Mouse (Mus musculus) embryonic facial prominence, embryonic 13.5 days (tissue): ENCODE results near the gene Pemt. TPM values are rescaled to one million over a fixed set of nuclear protein-coding genes. Genes with fewer than 3 reads are reported as not detected.

Experiments used
- ATAC-seq: fragments of 200-750 bp; cut with Nextera tagmentation; 2 replicates; pipeline ENCODE4 v1.8.0; 2017; ENCODE audit warnings: low read depth; ENCODE audit not compliant: insufficient number of reproducible peaks, insufficient read depth, low FRiP score, low TSS enrichment
- H3K27ac ChIP-seq: fragments of 300-500 bp; sonication (generic); 2 replicates; pipeline ENCODE4 v1.5.1; 2015; ENCODE audit warnings: moderate library complexity, mild to moderate bottlenecking, inconsistent platforms
- H3K27me3 ChIP-seq: fragments of 300-500 bp; sonication (generic); 2 replicates; pipeline ENCODE4 v1.6.1; 2015; ENCODE audit warnings: mild to moderate bottlenecking, inconsistent platforms
- H3K36me3 ChIP-seq: fragments of 300-500 bp; sonication (generic); 2 replicates; pipeline ENCODE4 v1.6.1; 2015; ENCODE audit warnings: mild to moderate bottlenecking, inconsistent platforms
- H3K4me1 ChIP-seq: fragments of 300-500 bp; sonication (generic); 2 replicates; pipeline ENCODE4 v1.6.1; 2015; ENCODE audit warnings: inconsistent platforms
- H3K4me2 ChIP-seq: fragments of 300-500 bp; sonication (generic); 2 replicates; pipeline ENCODE4 v1.6.1; 2015; ENCODE audit warnings: moderate library complexity, mild to moderate bottlenecking, inconsistent platforms
- H3K4me3 ChIP-seq: fragments of 300-500 bp; sonication (generic); 2 replicates; pipeline ENCODE4 v1.5.1; 2015; ENCODE audit warnings: mild to moderate bottlenecking, inconsistent platforms
- H3K9ac ChIP-seq: fragments of 300-500 bp; sonication (generic); 2 replicates; pipeline ENCODE4 v1.6.1; 2015; ENCODE audit warnings: mild to moderate bottlenecking, inconsistent platforms
- H3K9me3 ChIP-seq: fragments of 300-500 bp; sonication (generic); 2 replicates; pipeline ENCODE4 v1.6.1; 2016; ENCODE audit warnings: inconsistent platforms
- WGBS: fragments of 180-500 bp; shearing (Covaris S2); methylation state at CpG from one replicate; pipeline ENCODE4 v1.1.7; 2015; ENCODE audit warnings: mixed read lengths; 5-methylcytosine and 5-hydroxymethylcytosine counted together
- polyA plus RNA-seq: library from polyadenylated mRNA; unstranded; fragments of >200 nt; fragmentation: Nextera tagmentation; extraction: Ambion mirVana; gene quantifications from 2 replicates; pipeline ENCODE4 v1.2.1, GENCODE M21; 2015

The Pemt gene
- polyA plus RNA-seq, 1 experiment from 2014 or later, result 6.5 TPM

DNA sequence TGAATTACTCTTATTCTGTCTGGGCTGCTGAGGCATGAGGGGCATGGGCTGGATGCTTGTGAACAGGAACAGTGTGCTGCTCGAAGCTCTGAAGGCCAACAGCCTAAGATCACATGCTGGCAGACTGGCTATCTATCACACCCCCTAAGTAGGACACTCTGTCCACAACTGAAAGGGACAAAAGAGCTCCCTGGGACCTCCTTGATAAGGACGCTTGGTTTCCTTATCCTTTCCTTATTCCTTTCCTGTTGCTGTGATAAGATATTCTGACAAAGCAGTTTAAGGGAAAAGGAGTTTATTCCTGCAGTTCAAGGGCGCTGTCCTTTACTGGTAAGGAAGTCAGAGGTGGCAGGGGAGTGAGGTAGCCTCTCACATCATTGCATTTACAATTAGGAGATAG lies 105.6 kb downstream of the Pemt start:
- peaks cover 3% of the 10 kb centered on the region; the same call in 1 of the 2 replicates for H3K27me3 ChIP-seq
- H3K36me3 ChIP-seq, result no peaks in the 10 kb centered on the region
- H3K9ac ChIP-seq, result no peak overlapping the region
- no peak overlapping the region for H3K4me3 ChIP-seq
- WGBS, result 70% methylated on average over 3 of the region's 3 CpGs
- no peak for ATAC-seq
- H3K27ac ChIP-seq, result no peak overlapping the region
- no peak overlapping the region for H3K4me2 ChIP-seq
- no peaks in the 10 kb centered on the region for H3K4me1 ChIP-seq
- no peaks in the 10 kb centered on the region for H3K9me3 ChIP-seq

DNA sequence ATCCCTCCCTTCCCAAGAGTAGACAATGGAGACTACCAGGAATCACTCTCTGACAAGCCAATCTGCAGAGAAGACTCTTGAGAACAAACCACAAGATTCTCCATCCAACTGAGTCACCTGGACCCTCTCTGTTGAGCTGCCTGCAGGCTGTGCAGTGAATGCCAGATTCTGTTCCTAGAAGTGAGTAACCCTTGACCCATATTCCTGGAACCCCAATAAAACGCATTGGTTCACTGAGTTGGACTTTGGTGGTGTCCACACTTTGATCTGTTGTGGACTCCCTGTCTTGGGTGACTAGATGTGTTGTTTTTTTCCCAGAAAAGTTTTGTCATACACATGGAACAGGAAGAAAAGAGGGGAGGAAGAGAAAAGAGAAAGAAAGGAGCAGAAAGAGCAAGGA lies 106.5 kb downstream of the Pemt start:
- Histone ChIP-seq H3K4me3 (no peak overlapping the region), H3K36me3 (no peaks in the 10 kb centered on the region), H3K27ac (no peak overlapping the region), H3K27me3 (peaks cover 7% of the 10 kb centered on the region), H3K4me1 (no peaks in the 10 kb centered on the region), H3K4me2 (no peak overlapping the region), H3K9ac (no peak overlapping the region), H3K9me3 (no peaks in the 10 kb centered on the region)
- WGBS, result 73% methylated on average over 1 of the region's 1 CpGs
- no peak for ATAC-seq

GRCm38 (mm10) chr11:59937615-59938014 lies 108.7 kb downstream of the Pemt start:
- Histone ChIP-seq H3K27ac (no peak overlapping the region), H3K9me3 (no peaks in the 10 kb centered on the region), H3K9ac (no peak overlapping the region), H3K27me3 (peaks cover 4% of the 10 kb centered on the region), H3K4me2 (no peak overlapping the region), H3K4me1 (peaks cover 5% of the 10 kb centered on the region; the same call in 1 of the 2 replicates), H3K4me3 (no peak overlapping the region), H3K36me3 (no peaks in the 10 kb centered on the region)
- WGBS, result 23% methylated on average over 2 of the region's 2 CpGs
- no peak for ATAC-seq

GRCm38 (mm10) chr11:59937023-59937422 lies 109.3 kb downstream of the Pemt start:
- WGBS, result 81% methylated on average over 3 of the region's 3 CpGs
- Histone ChIP-seq H3K27me3 (peaks cover 5% of the 10 kb centered on the region; the same call in 1 of the 2 replicates), H3K4me1 (peaks cover 5% of the 10 kb centered on the region; the same call in 1 of the 2 replicates), H3K9ac (no peak overlapping the region), H3K4me3 (no peak overlapping the region), H3K27ac (no peak overlapping the region), H3K4me2 (no peak overlapping the region), H3K36me3 (no peaks in the 10 kb centered on the region), H3K9me3 (no peaks in the 10 kb centered on the region)
- ATAC-seq, result no peak

GRCm38 (mm10) chr11:59933943-59934342 lies 112.3 kb downstream of the Pemt start:
- 53% methylated on average over 12 of the region's 12 CpGs for WGBS
- Histone ChIP-seq H3K4me1 (peaks cover 5% of the 10 kb centered on the region; the same call in 1 of the 2 replicates), H3K4me3 (no peak overlapping the region), H3K9ac (peak overlapping the region; percentile 27; the same call in 1 of the 2 replicates), H3K9me3 (no peaks in the 10 kb centered on the region), H3K27me3 (peaks cover 13% of the 10 kb centered on the region; the same call in 1 of the 2 replicates), H3K27ac (no peak overlapping the region), H3K36me3 (no peaks in the 10 kb centered on the region), H3K4me2 (no peak overlapping the region)
- no peak for ATAC-seq

DNA sequence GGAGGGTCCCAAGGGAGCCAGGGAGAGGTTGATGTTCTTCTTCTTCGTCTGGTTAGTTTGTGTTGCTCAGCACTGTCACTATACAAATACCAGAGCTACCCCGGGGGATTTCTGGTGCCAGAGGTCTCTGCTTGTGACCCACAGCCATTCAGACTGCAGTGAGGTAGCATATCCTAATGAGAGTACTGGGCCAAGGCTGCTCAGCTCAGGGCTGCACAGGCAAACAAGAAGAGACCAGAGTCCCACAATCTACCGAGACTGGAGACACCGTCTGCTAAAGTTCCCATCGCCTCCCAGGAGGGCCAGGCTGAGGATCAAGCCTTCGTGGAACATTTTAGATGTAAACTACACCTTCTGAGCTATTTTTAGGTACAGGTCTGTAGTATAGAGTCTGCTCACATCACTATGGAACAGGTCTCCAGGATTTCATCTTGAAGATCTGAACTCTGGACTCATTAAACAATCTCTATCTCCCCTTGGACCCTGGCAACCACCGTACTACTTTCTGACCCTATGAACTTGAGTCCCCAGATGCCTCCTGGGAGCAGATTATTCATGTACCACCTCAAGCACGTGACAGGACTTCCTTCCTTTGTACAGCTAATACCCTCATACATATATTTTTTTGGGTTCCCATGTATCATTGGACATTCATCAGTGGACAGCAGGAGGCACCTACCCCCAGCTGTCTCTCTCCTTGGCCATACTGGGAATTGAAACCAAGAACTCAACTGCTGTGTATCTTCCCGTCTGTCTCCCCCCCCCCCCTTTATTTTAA lies 113.5 kb downstream of the Pemt start:
- Histone ChIP-seq H3K9me3 (no peaks in the 10 kb centered on the region), H3K36me3 (no peaks in the 10 kb centered on the region), H3K27ac (no peak overlapping the region), H3K27me3 (peaks cover 13% of the 10 kb centered on the region; the same call in 1 of the 2 replicates), H3K4me3 (no peak overlapping the region), H3K4me1 (peaks cover 5% of the 10 kb centered on the region; the same call in 1 of the 2 replicates), H3K4me2 (no peak overlapping the region), H3K9ac (no peak overlapping the region)
- WGBS, result 73% methylated on average over 9 of the region's 9 CpGs
- no peak for ATAC-seq

GRCm38 (mm10) chr11:59930031-59930430 lies 116.3 kb downstream of the Pemt start:
- H3K27ac ChIP-seq, result no peak overlapping the region
- peaks cover 10% of the 10 kb centered on the region; the same call in 1 of the 2 replicates for H3K27me3 ChIP-seq
- no peak for ATAC-seq
- peaks cover 5% of the 10 kb centered on the region; the same call in 1 of the 2 replicates for H3K4me1 ChIP-seq
- no peak overlapping the region for H3K9ac ChIP-seq
- 56% methylated on average over 4 of the region's 4 CpGs for WGBS
- H3K4me3 ChIP-seq, result no peak overlapping the region
- H3K4me2 ChIP-seq, result no peak overlapping the region
- H3K9me3 ChIP-seq, result no peaks in the 10 kb centered on the region
- H3K36me3 ChIP-seq, result no peaks in the 10 kb centered on the region

DNA sequence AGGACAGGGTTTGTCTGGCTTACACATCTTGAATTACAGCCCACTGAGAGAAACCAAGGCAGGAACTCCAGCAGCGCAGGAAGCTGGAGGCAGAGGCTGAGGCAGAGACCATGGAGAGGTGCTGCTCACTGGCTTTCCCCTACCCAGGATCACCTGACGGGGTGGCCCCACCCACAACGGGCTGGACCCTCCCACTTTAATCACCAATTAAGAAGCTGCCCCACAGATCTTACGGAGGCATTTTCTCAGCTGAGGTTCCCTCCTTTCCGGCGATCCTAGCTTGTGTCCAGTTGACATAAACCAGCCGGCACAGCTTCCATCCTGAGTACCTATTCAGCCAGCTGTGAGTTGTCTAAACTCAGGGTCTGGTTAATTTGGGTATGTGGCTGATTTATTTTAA lies 125.0 kb downstream of the Pemt start:
- H3K4me2 ChIP-seq, result no peak overlapping the region
- 15% methylated on average over 7 of the region's 7 CpGs for WGBS
- no peaks in the 10 kb centered on the region for H3K36me3 ChIP-seq
- H3K9ac ChIP-seq, result no peak overlapping the region
- no peaks in the 10 kb centered on the region for H3K4me1 ChIP-seq
- H3K27ac ChIP-seq, result no peak overlapping the region
- no peak overlapping the region for H3K4me3 ChIP-seq
- no peaks in the 10 kb centered on the region for H3K9me3 ChIP-seq
- ATAC-seq, result no peak
- no peaks in the 10 kb centered on the region for H3K27me3 ChIP-seq

Other genes starting within 250 kb of the Pemt start
- 34.0 and 37.5 TPM in 2 replicates for gene Flcn, start 236.5 kb downstream of the Pemt start, polyA plus RNA-seq
- gene Nt5m, start 207.0 kb downstream of the Pemt start, polyA plus RNA-seq, result 42.6 and 45.9 TPM in 2 replicates
- gene Cops3, start 206.7 kb downstream of the Pemt start, polyA plus RNA-seq, result 206 and 210 TPM in 2 replicates
- 35.9 and 40.0 TPM in 2 replicates for gene Med9, start 98.3 kb downstream of the Pemt start, polyA plus RNA-seq
- gene Rasd1, start 81.5 kb downstream of the Pemt start, polyA plus RNA-seq, result 2.8 and 3.2 TPM in 2 replicates
- gene Rai1, start 58.5 kb upstream of the Pemt start, polyA plus RNA-seq, result 27.9 and 28.5 TPM in 2 replicates
- gene Srebf1, start 176.1 kb upstream of the Pemt start, polyA plus RNA-seq, result 59.1 and 61.9 TPM in 2 replicates